Mouse (Mus musculus) layer of hippocampus, postnatal 14 days (tissue): ENCODE measurements at regions not wholly inside any gene's neighbourhood (a gene's known extent, or its start where the extent isn't known, plus 50 kb on each side); places are given as distances from the start of the nearest gene placed in this dataset.
A peak's percentile ranks its signal among the peaks of the same experiment; 100 is the strongest.

Experiments used
- DNase-seq, 2 experiments: peaks; one replicate each; pipeline ENCODE4 v3.0.0; 2021 to 2022; ENCODE audit warnings: low spot score in 2 of 2, mixed read lengths in 1 of 2

DNA sequence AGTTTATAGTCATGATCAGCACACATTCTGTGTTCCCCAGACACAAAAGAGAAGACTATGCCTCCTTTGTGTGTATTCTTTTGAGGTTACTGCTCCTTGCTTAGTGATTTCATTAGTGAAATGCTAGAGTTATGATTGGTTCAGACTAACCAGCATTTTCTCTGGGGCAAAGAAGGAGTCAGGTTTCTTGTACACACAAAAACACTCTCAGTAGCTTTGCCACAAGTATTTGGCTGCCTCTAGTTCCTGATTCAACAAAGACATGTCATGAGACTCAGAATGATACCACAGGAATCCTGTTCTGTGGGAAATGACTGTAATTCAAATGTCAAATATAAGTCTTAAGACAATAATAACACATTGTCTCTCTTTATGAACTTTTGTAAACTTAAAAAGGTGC is 86.9 kb downstream of the Alx1 start:
- no peak for DNase-seq

GRCm38 (mm10) chr10:102940823-102941519 is 89.0 kb downstream of the Alx1 start:
- no peak for DNase-seq

DNA sequence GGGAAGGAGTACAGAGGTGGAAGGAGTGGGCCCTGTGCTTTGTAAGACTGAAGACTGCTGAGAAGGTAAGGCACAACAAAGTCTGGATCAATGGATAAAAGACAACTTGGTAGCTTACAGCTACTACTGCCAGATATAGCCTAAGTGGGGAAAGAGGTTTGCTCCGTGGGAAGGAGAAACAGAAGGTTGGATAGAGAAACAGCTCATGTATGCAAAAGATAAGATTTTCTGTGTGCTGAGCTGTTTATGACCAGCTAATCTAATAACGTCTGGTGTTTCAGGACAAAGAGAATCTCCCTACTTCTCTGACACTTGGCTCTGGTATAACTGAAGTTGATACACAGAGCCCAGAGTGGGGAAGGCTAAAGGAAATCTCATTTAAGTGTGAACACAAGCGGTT is 98.6 kb downstream of the Alx1 start:
- DNase-seq = no peak

- no peak for DNase-seq
These were observed 101.4 kb downstream of the Alx1 start for GRCm38 (mm10) chr10:102928651-102929050.

- DNase-seq = no peak
These were observed 132.6 kb downstream of the Alx1 start for GRCm38 (mm10) chr10:102897368-102897767.

DNA sequence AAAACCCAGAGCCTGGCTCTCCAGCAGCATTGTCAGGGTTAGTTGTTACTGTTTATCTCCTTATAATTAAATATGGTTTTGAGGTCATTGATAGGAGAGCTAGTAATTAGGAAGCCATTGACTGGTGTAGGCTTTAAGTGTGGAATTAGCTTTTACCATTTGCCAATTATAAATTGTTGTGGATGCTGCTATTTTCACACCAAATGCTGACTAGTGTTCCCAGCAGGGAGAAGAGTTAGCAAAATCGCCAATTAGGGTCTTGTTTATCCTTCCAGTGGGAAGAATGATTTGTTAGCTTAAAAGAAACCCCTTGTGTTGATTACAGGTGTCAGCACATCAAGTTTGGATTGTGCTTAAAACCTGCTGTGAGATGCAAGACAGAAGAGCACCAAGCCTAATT is 134.1 kb downstream of the Alx1 start:
- no peak for DNase-seq

- DNase-seq = peak in 1 of 2 experiments; percentile 53
These were observed 137.6 kb downstream of the Alx1 start for GRCm38 (mm10) chr10:102892373-102892772.

DNA sequence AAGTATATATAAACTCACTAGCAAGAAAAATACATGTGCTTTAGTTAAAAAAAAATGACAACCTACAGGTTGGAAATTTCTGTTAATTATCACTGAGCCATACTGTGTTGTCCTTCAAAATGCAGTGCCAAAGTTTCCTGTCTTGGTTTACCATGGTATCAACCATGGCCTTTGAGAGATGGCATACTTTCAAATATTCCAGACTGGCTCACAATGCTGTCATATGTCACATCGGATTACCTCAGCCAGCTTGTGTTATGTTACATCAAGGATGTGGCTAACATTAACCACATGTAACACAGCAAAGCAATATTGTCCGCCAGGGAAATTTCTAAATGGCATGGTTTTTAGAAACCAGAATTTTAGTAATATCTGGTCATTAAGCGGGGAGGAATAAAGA is 140.3 kb downstream of the Alx1 start:
- peak in 1 of 2 experiments; percentile 1 for DNase-seq

- no peak for DNase-seq
These were observed 148.1 kb downstream of the Alx1 start for GRCm38 (mm10) chr10:102881824-102882438.

GRCm38 (mm10) chr10:102878010-102878409 is 152.0 kb downstream of the Alx1 start:
- peak; percentile 28 to 48 for DNase-seq

DNA sequence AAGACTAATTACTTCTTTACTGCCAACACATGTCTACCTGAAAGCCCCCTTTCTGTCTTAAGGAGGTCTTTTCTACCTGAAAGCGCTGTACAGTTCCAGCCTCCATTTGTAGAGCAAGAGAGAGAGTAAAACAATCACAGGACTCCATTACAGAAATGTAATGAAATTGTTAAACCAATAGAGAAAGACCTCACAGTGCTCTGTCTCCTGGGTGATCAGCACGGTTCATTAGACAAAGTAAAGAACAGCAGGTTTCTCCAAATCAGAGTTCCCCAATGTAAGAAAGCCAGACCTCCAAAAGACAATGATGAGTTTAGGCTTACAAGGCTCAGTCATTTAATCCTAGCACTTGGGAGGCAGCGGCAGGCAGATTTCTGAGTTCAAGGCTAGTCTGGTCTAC is 153.1 kb downstream of the Alx1 start:
- no peak for DNase-seq

DNA sequence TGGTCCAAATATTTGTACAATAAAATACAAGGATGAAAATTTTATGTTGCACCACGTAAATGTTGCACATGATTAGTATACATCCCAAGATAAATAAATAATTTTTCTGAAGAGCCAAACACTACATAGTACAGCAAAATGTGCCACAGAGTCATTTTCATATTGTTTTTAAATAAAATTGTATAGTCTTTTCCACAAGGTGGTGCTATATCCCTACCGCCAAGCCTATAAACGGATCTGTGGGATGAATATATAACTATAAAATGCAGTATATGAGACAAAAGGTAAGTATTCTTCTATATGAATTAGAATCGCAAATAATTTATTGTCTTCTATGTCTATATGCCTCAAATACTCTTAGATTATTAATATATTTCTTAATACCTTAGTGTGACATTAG is 163.1 kb downstream of the Alx1 start:
- DNase-seq = peak in 1 of 2 experiments; percentile 7

- peak in 1 of 2 experiments; percentile 15 for DNase-seq
These were observed 193.3 kb downstream of the Alx1 start for GRCm38 (mm10) chr10:102836567-102837224.

DNA sequence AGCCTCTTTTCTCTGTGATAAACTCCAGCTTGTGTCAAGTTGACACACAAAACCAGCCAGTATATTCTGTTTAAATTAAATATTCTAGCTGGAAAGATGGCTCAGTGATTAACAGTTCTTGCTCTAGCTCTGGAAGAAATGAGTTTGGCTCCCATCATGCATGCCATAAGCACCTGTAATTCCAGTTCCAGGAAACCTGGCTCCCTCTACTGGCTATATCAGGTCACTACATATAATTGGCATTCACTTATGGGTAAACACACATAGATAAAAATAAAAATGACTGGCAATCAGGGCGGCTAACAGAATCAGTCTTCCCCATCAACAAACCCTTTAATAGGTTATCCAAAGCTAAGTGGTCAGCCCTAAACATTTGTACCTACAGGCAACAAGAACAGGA is 194.2 kb downstream of the Alx1 start:
- DNase-seq = peak in 1 of 2 experiments; percentile 7

GRCm38 (mm10) chr10:102829606-102830005 is 200.4 kb downstream of the Alx1 start:
- DNase-seq = no peak

DNA sequence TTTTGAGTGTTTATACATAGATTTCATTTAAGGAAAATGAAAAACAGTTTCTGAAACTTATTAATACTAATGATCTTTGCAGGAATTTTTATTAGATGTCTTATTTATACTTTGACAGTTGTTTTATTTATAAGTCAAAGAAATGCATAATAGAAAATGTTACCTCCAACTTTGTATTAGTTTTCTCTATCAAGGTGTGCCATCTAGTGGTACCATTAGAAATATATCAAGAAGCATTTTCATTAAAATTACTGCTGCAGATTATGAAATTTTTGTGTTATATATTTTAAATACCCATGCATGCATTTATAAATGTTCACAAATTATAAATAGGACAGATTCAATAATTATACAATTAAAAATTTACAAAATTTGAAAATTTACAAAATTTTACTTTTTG is 206.6 kb downstream of the Alx1 start:
- DNase-seq = no peak

- peak in 1 of 2 experiments; percentile 6 for DNase-seq
These were observed 228.6 kb downstream of the Alx1 start for GRCm38 (mm10) chr10:102801391-102801790.

DNA sequence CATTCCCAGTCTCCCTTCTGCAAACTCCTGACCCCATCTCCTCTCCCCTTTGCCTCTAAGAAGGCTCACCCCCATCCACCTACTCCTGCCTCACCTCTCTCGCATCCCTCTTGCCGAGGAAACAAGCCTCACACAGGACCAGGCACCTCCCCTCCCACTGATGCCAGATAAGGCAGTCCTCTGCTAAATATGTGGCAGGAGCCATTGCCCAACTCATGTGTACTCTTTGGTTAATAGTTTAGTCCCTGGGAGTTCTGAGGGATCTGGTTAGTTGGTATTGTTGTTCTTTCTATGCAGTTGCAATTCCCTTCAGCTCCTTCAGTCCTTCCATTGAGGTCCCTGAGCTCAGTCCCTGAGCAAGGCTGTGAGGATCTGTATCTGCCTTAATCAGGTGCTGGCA is 250.8 kb downstream of the Alx1 start:
- DNase-seq = no peak

DNA sequence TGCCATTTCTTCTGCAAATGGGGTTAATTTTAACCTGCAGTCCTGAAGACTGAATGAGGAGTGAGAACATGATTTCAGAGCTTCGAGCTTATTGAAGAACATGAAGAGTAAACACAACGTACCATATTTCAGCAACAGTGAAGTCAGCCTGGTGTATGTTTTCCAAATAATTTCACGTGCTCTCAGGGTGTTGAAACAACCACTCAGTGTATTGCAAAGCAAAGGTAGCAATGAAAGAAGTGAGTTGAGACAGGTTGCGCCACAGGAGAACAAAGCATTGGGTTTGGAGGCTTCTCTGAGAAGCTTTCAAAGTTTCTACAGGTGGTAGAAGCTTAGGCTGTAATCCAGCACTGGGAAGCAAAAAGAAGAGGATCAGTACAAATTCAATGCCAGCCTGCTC is 251.7 kb downstream of the Rassf9 start:
- no peak for DNase-seq

- no peak for DNase-seq
These were observed 250.4 kb downstream of the Rassf9 start for GRCm38 (mm10) chr10:102762378-102762777.

DNA sequence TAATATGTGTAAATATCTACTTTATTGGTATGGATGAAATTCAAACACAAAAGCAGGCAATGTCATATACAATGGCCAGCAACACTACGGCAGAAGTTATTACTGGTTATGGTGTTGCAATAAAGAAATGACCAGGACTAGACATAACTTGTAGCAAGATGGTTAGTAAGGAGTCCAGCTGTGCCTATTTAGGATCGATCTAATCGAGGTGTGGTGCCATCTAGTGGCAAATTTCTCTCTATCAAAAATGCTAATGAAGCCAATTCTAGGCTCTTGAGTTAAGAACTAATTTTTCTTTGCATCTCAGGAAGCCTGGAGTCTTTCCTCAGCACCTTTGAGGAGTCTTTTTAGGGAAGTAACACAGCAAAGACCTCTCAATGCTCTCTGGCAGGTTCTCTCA is 223.2 kb downstream of the Rassf9 start:
- peak; percentile 17 to 46 for DNase-seq

- no peak for DNase-seq
These were observed 220.4 kb downstream of the Rassf9 start for GRCm38 (mm10) chr10:102732420-102732819.
